Mouse (Mus musculus) adrenal gland, adult (tissue): ENCODE data around the gene Sox13.

ENCODE experiments used
- DNase-seq, 2 experiments: peaks; one replicate each; pipeline ENCODE4 v3.0.0; 2022 to 2023; ENCODE audit warnings: low spot score in 1 of 2; ENCODE audit not compliant: inconsistent age in 2 of 2

Gene Sox13

GRCm38 (mm10) chr1:133423543-133424480 is at the start of gene Sox13:
Gene Sox13 (minus strand): TSS chr1:133424377.
- peak; percentile 79 to 92 for DNase-seq

GRCm38 (mm10) chr1:133471556-133471955 is 47.4 kb upstream of the Sox13 start:
- no peak for DNase-seq

DNA sequence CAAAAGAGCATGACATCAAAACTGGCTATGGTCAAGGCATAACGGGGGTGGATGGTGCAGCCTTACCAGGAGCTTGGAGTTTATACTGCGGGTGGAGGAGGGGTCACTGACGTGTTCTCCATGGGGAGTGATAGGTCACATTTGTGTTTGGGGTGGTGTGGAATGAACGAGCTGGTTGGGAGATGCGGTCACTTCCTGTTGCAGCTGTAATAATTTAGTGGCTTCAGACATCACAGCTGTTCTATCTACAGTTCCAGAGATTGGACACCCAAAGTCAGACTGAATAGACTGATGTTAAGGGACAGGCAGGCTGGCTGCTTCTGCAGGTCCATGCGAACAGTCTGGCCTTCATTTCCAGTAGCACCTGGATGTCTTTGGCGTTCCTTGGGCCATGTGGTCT is 46.9 kb upstream of the Sox13 start:
- peak in 1 of 2 experiments; percentile 23 for DNase-seq

GRCm38 (mm10) chr1:133470242-133471025 is 46.3 kb upstream of the Sox13 start:
- no peak for DNase-seq

DNA sequence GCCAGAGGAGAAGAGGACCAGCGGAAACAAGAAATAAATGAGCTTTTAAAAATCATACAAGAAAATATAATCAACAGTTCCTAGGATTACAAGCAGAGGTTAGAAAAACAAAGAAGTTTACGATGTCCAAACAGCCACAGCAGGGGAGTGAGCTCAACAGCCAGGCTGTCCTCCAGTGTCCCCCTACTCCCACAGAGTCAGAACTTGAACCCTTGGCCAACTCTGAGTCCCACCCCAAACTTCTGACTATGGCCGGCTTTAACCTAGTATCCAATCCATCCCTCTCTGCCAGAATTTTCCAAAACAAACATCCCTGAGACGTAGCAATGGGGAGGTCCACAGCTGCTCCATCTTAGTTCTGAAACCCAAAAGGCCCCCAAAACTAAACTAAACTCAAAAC is 45.0 kb upstream of the Sox13 start:
- DNase-seq = no peak

- DNase-seq = no peak
Measured at GRCm38 (mm10) chr1:133468751-133469150, 44.6 kb upstream of the Sox13 start.

DNA sequence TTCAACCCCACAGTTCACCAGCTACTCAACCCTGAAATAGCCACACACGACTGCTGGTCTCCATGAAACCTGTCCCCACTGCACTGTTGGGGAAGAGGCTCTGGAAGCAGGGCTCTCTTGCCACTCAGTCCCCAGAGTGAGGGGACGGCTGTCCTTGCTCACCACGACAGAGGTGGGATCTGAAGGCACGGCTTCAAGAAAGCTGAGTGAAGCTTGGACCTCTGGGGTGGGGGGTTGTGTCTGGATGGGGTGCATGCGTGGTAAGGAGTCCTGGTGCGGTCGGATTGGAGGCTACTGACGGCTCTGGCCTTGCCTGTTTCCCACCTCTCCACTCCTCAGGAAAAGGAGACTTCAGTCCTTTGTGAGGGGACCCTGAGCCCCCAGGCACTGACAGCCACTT is 43.7 kb upstream of the Sox13 start:
- no peak for DNase-seq

DNA sequence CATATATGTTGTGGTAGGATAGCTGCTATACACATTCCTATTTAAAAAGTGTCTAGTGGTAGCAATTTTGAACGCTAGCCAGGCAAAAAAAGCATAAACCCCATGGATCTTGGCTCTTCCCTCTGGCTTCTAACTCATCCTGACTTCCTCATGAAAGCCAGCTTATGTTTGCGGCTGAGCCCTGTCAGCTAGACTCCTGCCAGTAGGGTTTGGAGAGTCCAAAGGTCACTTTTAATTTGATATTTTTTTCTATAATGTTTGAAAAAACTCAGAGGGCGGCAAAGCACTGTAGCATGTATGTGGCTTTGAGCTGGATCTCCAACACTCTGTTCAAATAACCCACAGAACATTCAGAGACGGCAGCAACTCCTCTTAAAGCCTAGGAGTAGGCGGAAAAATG is 39.0 kb upstream of the Sox13 start:
- DNase-seq = no peak

DNA sequence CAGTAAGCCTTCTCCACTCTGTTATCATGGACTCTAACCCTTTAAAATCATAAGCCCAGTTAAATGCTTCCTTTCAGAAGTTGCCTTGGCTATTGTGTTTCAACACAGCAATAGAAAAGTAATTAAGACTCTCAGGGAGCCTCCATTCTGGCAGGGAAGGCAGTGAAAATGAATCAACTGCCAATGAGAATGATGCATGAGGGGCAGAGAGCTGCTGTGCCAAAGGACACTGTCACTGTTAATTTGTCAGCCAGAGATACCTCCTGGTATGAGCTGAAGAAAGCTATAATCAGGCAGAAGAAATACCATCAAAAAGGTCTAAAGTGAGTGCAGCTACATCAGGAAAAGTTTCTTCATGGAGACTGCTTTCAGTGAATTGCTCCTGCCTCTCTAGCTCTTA is 36.8 kb upstream of the Sox13 start:
- no peak for DNase-seq

GRCm38 (mm10) chr1:133456097-133456496 is 31.9 kb upstream of the Sox13 start:
- DNase-seq = no peak

DNA sequence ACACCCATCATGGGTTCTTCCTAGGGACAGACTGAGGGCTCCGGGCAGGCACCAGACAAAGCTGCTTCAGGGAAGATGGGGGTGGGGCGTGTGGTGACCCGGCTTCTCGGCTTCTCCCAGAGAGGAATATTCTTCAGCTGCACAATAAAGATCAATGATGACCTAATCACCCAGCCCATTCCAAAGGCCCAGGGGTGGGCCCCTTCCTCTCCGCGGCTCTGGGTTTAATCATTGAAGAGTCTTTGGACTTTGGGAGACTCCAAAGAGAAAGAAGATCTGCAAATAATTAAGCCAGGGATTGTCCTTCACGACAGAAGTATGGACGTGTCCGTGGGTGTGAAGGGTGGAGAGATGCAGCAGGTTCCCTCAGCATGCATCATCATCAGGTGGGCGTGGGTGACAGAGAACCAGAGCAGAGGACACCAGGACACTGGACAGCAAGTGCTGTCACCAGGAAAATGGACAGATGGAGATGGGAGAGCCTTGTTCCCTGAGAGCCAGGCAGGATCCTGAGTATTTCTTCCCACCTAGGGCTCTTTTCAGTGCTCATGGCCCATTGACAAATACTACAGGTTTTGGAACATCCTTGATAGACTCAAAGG is 28.5 kb upstream of the Sox13 start:
- no peak for DNase-seq

DNA sequence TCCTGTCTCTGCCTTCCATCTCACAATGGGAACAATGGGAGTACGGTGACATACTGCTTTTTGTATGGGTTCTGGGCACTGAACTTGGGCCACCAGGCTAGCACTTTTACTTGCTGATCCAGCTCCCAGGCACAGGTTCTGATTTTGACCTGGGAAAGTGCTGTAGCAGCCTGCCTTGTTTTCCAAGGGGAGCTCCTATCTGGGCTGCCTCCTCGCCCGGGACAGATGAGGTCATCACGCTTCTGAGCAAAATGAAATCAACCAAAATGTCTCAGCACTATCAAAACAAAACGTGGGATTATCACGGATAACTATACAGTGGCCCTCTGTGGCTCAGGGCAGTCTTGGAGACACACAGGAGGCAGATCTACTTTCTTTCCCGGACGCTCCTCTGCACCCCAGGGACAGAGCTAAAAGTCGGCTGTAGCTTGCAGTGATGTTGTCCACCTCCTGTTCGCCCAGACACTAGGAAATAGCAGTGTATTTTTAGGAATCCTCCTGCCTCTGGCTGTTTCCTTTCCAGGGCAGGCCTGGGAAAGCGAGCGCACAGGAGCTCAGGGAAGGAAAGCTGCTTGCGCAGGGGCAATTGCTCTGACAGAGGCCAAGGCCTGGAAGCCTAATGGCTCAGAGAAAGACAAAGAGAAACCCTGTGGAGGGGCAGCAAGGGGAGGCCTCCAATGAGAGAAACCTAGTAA is 27.8 kb upstream of the Sox13 start:
- DNase-seq = peak; percentile 20 to 48

- no peak for DNase-seq
Measured at GRCm38 (mm10) chr1:133451025-133451424, 26.8 kb upstream of the Sox13 start.

DNA sequence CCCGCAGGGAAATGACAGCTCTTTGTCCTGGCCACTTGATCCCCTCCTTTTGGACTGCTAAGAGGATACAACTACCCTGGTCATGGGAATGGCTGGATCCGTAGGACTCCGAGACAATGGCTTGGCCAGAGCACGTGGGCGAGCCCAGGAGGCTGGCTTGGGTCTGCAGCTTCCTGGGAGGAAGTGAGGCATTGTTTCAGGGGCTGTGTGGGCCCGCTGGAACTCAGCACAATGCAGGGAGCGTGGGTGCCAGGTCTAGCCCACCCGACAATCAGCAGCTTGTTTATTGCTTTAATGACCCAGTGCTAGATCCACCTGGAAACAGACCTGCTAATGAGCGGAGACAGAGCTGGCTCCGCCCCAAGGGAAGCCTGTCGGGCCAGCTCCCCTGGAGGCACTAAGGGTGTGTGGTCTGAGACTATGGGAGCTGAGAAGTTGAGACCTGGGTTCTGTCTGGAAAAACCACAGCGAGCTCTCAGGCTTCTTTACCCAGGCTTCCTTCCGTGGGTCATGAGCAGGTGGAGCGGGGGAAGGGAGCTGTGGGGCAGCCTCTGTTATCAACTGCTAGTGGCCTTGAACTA is 24.3 kb upstream of the Sox13 start:
- DNase-seq = peak; percentile 40 to 56

- no peak for DNase-seq
Measured at GRCm38 (mm10) chr1:133446291-133446690, 22.1 kb upstream of the Sox13 start.

- no peak for DNase-seq
Measured at GRCm38 (mm10) chr1:133444315-133444714, 20.1 kb upstream of the Sox13 start.

GRCm38 (mm10) chr1:133437916-133438683 is 13.9 kb upstream of the Sox13 start:
- no peak for DNase-seq

DNA sequence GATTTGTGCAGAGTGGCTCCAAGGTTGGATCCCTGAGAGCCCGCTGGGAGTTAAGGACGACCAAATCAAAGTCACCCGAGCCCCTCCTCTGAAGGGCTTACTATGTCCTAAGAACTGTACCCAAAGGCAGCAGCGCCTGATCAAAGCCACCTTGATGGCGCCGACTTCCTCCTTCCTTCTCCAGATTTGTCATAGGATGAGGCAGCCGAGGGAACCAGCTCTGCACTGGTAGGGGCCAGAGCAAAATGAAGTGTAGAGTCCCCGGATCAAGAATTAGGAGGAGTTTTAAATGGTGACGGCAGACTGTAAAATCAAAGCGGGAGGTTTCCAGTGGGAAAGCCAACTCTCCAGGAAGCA is 10.6 kb upstream of the Sox13 start:
- no peak for DNase-seq

- peak; percentile 46 to 81 for DNase-seq
Measured at GRCm38 (mm10) chr1:133434018-133434755, 10.0 kb upstream of the Sox13 start.
